Mouse (Mus musculus) ES-Bruce4 (cell line): Measurements from ENCODE around the gene Trat1.

Experiments
- CTCF ChIP-seq: IDR thresholded peaks from one replicate; pipeline ENCODE4 v1.8.1; 2011; ENCODE audit warnings: low read depth, low read length
- POLR2A ChIP-seq: IDR thresholded peaks from one replicate; pipeline ENCODE4 v1.8.1; 2011; ENCODE audit warnings: low read length; ENCODE audit not compliant: insufficient read depth

GRCm38 (mm10) chr16:48738429-48738828 lies 33.4 kb downstream of the Trat1 start:
- TF ChIP-seq CTCF (no peak), POLR2A (no peak)
